ENCODE assay signal across 8 mouse cellular contexts in the genomic region with DNA sequence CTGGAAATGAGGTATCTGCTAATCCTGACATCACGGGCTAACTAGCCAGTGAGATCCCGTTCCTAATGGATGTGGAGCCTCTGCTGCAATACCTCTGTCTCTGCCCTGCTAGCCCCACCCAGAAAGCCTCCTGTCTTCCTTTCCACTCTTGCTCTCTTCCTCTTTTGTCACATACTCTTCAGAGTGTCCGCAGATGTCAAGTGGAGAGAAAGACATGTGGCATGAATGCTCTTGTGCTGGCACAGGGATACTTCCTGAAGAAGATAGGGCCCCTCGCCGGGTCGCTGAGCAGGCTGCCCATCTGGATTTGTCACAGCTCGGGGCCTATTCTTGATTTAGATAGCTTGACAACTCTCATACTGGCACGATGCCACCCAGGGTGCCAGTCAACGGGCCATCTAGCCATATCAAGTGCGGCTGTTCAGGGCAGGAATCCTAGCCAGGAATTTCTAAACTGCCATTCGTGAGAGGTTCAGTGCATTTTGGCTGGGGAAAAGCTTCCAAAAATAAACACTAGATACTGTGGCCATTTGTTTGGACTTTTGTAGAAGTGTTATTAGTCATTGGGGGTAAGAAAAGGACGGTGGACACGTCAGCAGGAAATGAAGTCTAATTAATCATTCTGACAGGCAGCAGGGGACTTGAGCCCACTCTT. TPM values are rescaled to one million over a fixed set of nuclear protein-coding genes. Genes with fewer than 3 reads are reported as not detected.
DNase-seq lines count a peak whose midpoint lies in the region; ATAC-seq lines count a peak whose summit lies in the region.

No protein-coding gene starts in this region.

- ATAC-seq in forebrain, embryonic 14.5 days = peak; percentile 61; the same call in 1 of the 2 replicates
- ATAC-seq in megakaryocyte-erythroid progenitor cell, adult 5-6 weeks (replicated peaks; ENCODE audit: low FRiP score, low TSS enrichment, poor library complexity, severe bottlenecking) = peak; percentile 53

- 58% methylated on average over 13 of the region's 13 CpGs for WGBS in forebrain, embryonic 14.5 days
- WGBS in forebrain, embryonic 10.5 days = 89% methylated on average over 13 of the region's 13 CpGs

- no peak overlapping the region for H3K4me3 ChIP-seq in forebrain, embryonic 14.5 days (ENCODE audit: low read depth, low read length)
- no peak overlapping the region for H3K4me3 ChIP-seq in forebrain, embryonic 10.5 days

- no peaks in the 10 kb centered on the region for H3K36me3 ChIP-seq in forebrain, embryonic 14.5 days (ENCODE audit: control insufficient read depth, insufficient read depth, low read length)
- no peaks in the 10 kb centered on the region for H3K36me3 ChIP-seq in forebrain, embryonic 10.5 days (replicated peaks)

- no peaks in the 10 kb centered on the region for H3K27me3 ChIP-seq in forebrain, embryonic 14.5 days (replicated peaks; ENCODE audit: control insufficient read depth, insufficient read depth, low read length)
- peaks cover 9% of the 10 kb centered on the region; the same call in 1 of the 2 replicates for H3K27me3 ChIP-seq in forebrain, embryonic 10.5 days (ENCODE audit: poor library complexity, severe bottlenecking)

- H3K4me2 ChIP-seq in forebrain, embryonic 14.5 days (ENCODE audit: low read length) = no peak overlapping the region

- no peaks in the 10 kb centered on the region for H3K9me3 ChIP-seq in forebrain, embryonic 14.5 days (replicated peaks; ENCODE audit: control insufficient read depth, low read length)
- H3K9me3 ChIP-seq in forebrain, embryonic 10.5 days = no peaks in the 10 kb centered on the region

- H3K27ac ChIP-seq in forebrain, embryonic 14.5 days (ENCODE audit: low read depth, low read length) = no peak overlapping the region
- H3K27ac ChIP-seq in forebrain, embryonic 10.5 days = no peak overlapping the region

- DNase-seq in forebrain, embryonic 14.5 days (ENCODE audit: low spot score) = peak; percentile 78
- DNase-seq in forebrain, embryonic 10.5 days (ENCODE audit: extremely low spot score, low spot score) = no peak
- peak; percentile 69 for DNase-seq in adrenal gland, adult 2 months
- DNase-seq in heart, adult 9 months (ENCODE audit: low spot score in 2 of 2) = peak; percentile 84 to 88
- peak; percentile 57 for DNase-seq in kidney, adult 9 months
- DNase-seq in left cerebral cortex, adult 18-20 months (ENCODE audit: low spot score in 2 of 2) = no peak
- no peak for DNase-seq in thymus, postnatal 25 days

- H3K9ac ChIP-seq in forebrain, embryonic 14.5 days (ENCODE audit: low read length) = no peak overlapping the region

- H3K4me1 ChIP-seq in forebrain, embryonic 14.5 days (ENCODE audit: control insufficient read depth, insufficient read depth, low read length) = no peaks in the 10 kb centered on the region
- peaks cover 17% of the 10 kb centered on the region for H3K4me1 ChIP-seq in forebrain, embryonic 10.5 days

RNA-seq across cellular contexts. Expression of a gene that starts 35.8 kb away (rescaled TPM):
- polyA plus RNA-seq in forebrain, embryonic 14.5 days (2014; fragmentation: Nextera tagmentation; extraction: Ambion mirVana) = 57.3 and 62.1 TPM in 2 replicates
- 60.4 and 64.8 TPM in 2 replicates for polyA plus RNA-seq in forebrain, embryonic 10.5 days (2016; fragmentation: Nextera tagmentation; extraction: Ambion mirVana)
- total RNA-seq in adrenal gland, adult 2 months (2021) = 10 to 100 TPM; 34.1 to 38.6 TPM
- 1.0 and 2.0 TPM in 2 replicates for polyA plus RNA-seq in adrenal gland, adult 2 months (2012; rRNA removed)
- total RNA-seq in megakaryocyte-erythroid progenitor cell, adult 5-6 weeks (2014; fragmentation: Nextera tagmentation) = 46.6 and 62.5 TPM in 2 replicates
- total RNA-seq in megakaryocyte-erythroid progenitor cell, adult 5-6 weeks (2017) = 66.1 and 67.9 TPM in 2 replicates
- 10 to 100 TPM; 39.6 to 41.1 TPM for total RNA-seq in left cerebral cortex, adult 18-20 months (2021)

Comparison
In these comparisons a context has a peak if more than half of its experiments do, and no peak if none do; other contexts are left out.
1. DNase-seq: peak in forebrain, embryonic 14.5 days (single experiment), adrenal gland, adult 2 months (single experiment), heart, adult 9 months (2 of 2) and kidney, adult 9 months (single experiment); none in forebrain, embryonic 10.5 days (single experiment), left cerebral cortex, adult 18-20 months (0 of 2) and thymus, postnatal 25 days (single experiment).